Mouse (Mus musculus) limb, embryonic 10.5 days (tissue): ENCODE results near the gene Brix1. TPM values are rescaled to one million over a fixed set of nuclear protein-coding genes. Genes with fewer than 3 reads are reported as not detected.

ENCODE experiments used
- DNase-seq: peaks from one replicate; pipeline ENCODE4 v3.0.0-alpha.2; 2017; ENCODE audit warnings: low spot score
- H3K27ac ChIP-seq: fragments of 300-500 bp; sonication (generic); 2 replicates; pipeline ENCODE4 v1.5.1; 2016; ENCODE audit warnings: mild to moderate bottlenecking
- H3K27me3 ChIP-seq: fragments of 300-500 bp; sonication (generic); 2 replicates; pipeline ENCODE4 v1.6.1; 2016; ENCODE audit warnings: low read depth, mild to moderate bottlenecking; ENCODE audit not compliant: poor library complexity, severe bottlenecking
- H3K36me3 ChIP-seq: fragments of 300-500 bp; sonication (generic); 2 replicates; pipeline ENCODE4 v1.6.1; 2016; ENCODE audit warnings: mild to moderate bottlenecking, moderate library complexity
- H3K4me1 ChIP-seq: fragments of 300-500 bp; sonication (generic); 2 replicates; pipeline ENCODE4 v1.6.1; 2016
- H3K4me3 ChIP-seq: fragments of 300-500 bp; sonication (generic); 2 replicates; pipeline ENCODE4 v1.5.1; 2016; ENCODE audit warnings: mild to moderate bottlenecking, moderate library complexity
- H3K9me3 ChIP-seq: fragments of 300-500 bp; sonication (generic); replicated peaks from 2 replicates; pipeline ENCODE4 v1.6.1; 2016; ENCODE audit warnings: mild to moderate bottlenecking
- WGBS: fragments of 180-500 bp; shearing (Covaris S2); methylation state at CpG from one replicate; pipeline ENCODE4 v1.1.7; 2016; 5-methylcytosine and 5-hydroxymethylcytosine counted together
- polyA plus RNA-seq: library from polyadenylated mRNA; unstranded; fragments of >200 nt; fragmentation: Nextera tagmentation; extraction: Ambion mirVana; gene quantifications from 2 replicates; pipeline ENCODE4 v1.2.1, GENCODE M21; 2016

Gene Brix1
- polyA plus RNA-seq, 1 experiment from 2014 or later: 144 TPM

DNA sequence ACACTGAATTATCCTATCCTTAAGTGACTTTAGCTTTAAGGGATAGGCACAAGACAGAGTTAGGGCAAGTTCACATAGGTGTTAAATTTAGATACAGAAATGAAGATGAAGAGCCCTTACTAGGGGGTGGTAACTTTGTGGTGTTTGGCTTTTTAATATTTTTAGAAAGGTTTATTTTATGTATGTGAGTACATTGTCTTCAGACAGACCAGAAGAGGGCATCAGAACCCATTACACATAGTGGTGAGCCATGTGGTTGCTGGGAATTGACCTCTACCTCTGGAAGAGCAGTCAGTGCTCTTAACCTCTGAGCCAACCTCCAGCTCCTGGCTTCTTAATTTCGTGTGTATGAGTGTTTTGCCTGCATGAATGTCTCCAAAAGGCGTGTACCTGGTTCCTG, 1.5 kb upstream of the Brix1 start:
- DNase-seq: no peak
- Histone ChIP-seq H3K4me1 (peaks cover 17% of the 10 kb centered on the region), H3K27ac (no peak overlapping the region), H3K36me3 (peaks cover 50% of the 10 kb centered on the region), H3K9me3 (no peaks in the 10 kb centered on the region), H3K4me3 (peak overlapping the region; percentile 85), H3K27me3 (no peaks in the 10 kb centered on the region)
- 69% methylated on average over 2 of the region's 2 CpGs for WGBS

DNA sequence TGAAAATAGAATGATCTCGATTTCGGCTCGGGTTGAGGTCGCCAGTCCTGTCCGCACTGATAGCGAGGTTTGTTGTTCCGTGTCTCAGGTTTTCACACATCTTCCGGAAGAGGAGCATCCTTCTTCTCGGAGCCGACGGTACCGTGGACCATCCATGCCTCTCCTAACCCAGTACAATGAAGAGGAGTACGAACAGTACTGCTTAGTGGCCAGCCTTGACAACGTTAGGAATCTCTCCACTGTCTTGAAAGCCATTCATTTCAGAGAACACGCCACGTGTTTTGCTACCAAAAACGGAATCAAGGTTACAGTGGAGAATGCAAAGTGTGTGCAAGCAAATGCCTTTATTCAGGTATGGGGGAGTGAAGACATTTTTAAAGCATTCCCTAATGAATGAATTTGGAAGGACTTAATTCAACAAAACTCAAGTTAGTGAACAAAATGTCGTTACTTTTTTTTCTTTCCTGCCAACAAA, 655 bp upstream of the Brix1 start:
- H3K27me3 ChIP-seq: no peaks in the 10 kb centered on the region
- peak overlapping the region; percentile 95 for H3K27ac ChIP-seq
- H3K4me1 ChIP-seq: peaks cover 17% of the 10 kb centered on the region
- peaks cover 50% of the 10 kb centered on the region for H3K36me3 ChIP-seq
- no peaks in the 10 kb centered on the region for H3K9me3 ChIP-seq
- 1% methylated on average over 18 of the region's 18 CpGs for WGBS
- no peak for DNase-seq
- peak overlapping the region; percentile 85 for H3K4me3 ChIP-seq

DNA sequence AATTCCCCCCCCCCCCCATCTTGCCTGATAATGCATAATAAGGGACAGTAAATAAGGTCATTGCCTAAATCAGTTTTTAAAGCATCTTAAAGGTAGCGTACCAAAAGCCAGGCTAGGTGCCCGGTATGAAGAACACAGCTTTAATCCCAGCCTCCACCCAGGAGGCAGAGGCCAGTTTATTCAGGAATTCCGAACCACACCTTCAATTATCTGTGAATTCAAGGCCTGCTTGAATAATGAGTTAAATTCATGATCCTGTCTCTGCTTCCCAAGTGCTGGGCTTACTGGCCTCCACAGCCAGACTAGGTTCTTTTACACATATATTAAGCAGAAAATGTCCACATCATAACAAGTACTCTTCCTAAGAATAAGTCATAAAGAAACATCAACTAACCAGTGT, 14.8 kb downstream of the Brix1 start:
- 12% methylated on average over 3 of the region's 3 CpGs for WGBS

DNA sequence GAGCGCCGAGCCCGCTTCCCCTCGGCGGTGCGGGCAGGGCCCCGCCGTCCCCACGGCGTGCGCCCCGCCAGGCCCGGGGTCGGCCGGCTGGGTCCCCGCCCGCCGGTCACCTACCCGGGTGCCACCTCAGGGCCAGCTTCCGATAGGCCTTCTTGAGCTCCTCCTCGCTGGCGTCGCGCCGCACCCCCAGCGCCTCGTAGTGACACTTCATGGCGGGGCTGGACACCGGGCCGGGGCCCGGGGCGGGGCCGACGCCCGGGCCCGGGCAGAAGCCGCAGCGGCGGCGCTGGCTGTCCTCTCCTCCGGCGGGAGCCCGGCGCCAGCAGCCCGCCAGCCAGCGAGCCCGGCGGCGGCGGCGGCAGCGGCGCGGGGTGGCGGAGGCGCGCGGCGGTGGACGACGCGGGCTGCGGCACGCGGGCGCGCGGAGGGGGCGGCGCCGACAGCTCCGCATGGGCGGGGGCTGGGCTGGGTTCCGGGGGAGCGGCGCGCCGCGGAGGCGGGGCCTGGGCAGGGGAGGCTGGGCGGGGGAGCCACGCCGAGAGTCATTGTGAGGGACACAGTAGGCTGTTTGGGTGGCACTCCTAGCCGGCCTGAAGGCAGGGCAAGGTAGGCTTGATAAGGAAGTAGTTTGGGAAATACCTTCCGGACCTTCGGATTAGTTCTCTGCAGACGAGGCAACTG, 15.5 kb downstream of the Brix1 start, which contains the start of gene Dnajc21:
TSS of gene Dnajc21 (minus strand) at position 366 of the 681 bp plus-strand sequence.
- no peaks in the 10 kb centered on the region for H3K27me3 ChIP-seq
- H3K4me3 ChIP-seq: peak within 1 kb of the TSS; percentile 81
- peaks cover 4% of the 10 kb centered on the region; the same call in 1 of the 2 replicates for H3K4me1 ChIP-seq
- 3% methylated on average over 87 of the region's 87 CpGs for WGBS
- no peaks in the 10 kb centered on the region for H3K9me3 ChIP-seq
- H3K36me3 ChIP-seq: peaks cover 11% of the 10 kb centered on the region
- H3K27ac ChIP-seq: peak within 1 kb of the TSS; percentile 92
- DNase-seq: peak; percentile 89

More for the DNA sequence above, 14.8 kb downstream of the Brix1 start:
- no peak for DNase-seq
- peak overlapping the region; percentile 81 for H3K4me3 ChIP-seq
- no peaks in the 10 kb centered on the region for H3K9me3 ChIP-seq
- no peaks in the 10 kb centered on the region for H3K27me3 ChIP-seq
- H3K27ac ChIP-seq: peak overlapping the region; percentile 92
- H3K4me1 ChIP-seq: peaks cover 4% of the 10 kb centered on the region; the same call in 1 of the 2 replicates
- H3K36me3 ChIP-seq: peaks cover 17% of the 10 kb centered on the region

DNA sequence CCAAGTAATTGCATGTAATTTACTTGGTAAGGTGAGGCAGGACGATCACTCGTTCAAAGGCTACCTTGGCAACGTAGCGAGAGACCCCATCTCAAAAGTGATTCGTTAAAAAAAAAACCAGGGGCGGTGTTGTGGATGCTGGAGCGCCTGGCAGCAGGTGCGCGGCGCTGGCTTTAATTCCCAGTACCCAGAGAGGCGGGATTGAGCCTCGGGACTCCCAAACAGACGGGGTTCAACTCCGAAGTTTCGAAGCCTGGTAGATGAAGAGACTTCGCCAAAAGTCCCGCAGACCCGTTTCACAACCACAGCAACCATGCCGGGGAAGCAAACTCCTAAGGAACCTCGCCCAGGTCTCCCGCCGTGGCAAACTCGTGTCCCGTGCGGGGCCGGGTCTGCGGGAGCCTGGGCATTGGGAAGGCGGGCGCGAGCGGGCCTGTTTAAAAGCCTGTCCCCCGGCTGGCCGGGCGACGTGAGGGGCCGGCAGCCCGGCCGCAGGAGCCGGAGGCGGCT, 16.1 kb downstream of the Brix1 start:
- no peaks in the 10 kb centered on the region for H3K27me3 ChIP-seq
- H3K27ac ChIP-seq: peak overlapping the region; percentile 92
- peaks cover 4% of the 10 kb centered on the region; the same call in 1 of the 2 replicates for H3K4me1 ChIP-seq
- H3K9me3 ChIP-seq: no peaks in the 10 kb centered on the region
- DNase-seq: peak; percentile 70
- H3K4me3 ChIP-seq: peak overlapping the region; percentile 81
- H3K36me3 ChIP-seq: peaks cover 7% of the 10 kb centered on the region
- whole genome bisulfite sequencing: under 1% methylated on average over 40 of the region's 40 CpGs

DNA sequence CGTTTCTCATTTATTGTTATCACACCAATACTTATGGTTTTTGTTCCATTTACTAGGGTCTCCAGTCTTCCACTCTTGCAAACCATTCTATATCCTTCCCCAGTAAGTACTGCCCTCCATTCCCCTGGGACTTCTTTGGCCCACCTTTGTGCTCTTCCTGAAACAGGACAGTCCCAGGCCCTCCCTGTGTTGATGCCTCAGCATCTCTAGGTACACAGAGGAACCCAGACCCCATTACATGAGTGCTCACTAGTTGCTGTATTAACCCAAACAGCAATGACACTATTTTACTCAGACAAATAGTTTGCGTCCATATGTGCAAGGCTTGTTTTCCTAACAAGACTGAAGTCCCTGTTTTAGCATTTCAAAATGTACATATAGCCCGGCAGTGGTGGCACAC, 17.0 kb downstream of the Brix1 start:
- 93% methylated on average over 3 of the region's 3 CpGs for WGBS
- no peak overlapping the region for H3K4me3 ChIP-seq

DNA sequence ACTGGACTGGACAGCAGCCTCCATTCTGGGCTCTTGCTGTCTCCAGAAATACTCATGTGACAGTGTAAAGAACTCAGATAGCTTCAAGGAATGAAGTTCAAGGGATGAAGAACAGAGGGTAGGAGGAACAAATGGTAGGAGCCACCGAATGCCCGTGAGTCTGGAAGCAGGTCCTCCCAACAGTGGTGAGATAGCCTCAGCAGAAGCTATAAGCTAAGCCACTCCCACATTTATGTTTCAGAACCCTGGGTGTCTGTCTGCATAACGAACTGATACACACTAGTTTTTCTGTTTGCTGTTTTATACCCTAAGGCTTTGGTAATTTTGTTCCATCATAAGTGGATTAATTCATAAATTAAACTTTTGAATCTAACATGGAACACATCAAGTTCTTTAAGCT, 21.1 kb downstream of the Brix1 start:
- H3K4me3 ChIP-seq: no peak overlapping the region
- H3K4me1 ChIP-seq: peaks cover 3% of the 10 kb centered on the region; the same call in 1 of the 2 replicates
- H3K36me3 ChIP-seq: peaks cover 27% of the 10 kb centered on the region
- H3K9me3 ChIP-seq: no peaks in the 10 kb centered on the region
- no peak overlapping the region for H3K27ac ChIP-seq
- WGBS: 92% methylated on average over 3 of the region's 3 CpGs
- H3K27me3 ChIP-seq: no peaks in the 10 kb centered on the region
- no peak for DNase-seq

More for the DNA sequence above, 17.0 kb downstream of the Brix1 start:
- no peak overlapping the region for H3K27ac ChIP-seq
- DNase-seq: no peak
- H3K36me3 ChIP-seq: no peaks in the 10 kb centered on the region
- H3K27me3 ChIP-seq: no peaks in the 10 kb centered on the region
- no peaks in the 10 kb centered on the region for H3K9me3 ChIP-seq
- H3K4me1 ChIP-seq: peaks cover 4% of the 10 kb centered on the region; the same call in 1 of the 2 replicates

DNA sequence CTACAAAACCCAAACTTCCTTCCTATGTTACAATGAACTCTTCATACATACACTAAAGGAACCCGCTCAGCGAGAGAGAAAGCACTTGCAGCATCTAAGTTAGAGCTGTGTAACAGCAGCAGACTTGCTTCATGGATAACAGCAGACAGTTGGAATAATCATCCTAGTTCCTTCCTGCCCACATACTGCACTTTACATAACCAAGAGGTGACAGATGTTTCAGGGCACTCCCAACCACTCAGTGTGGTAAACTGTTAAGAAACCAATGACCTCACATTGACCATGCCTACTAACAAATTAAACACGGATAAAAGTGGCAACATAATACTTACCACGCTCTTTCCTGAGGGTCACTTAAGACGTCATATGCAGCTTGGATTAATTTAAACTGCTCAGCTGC, 22.2 kb downstream of the Brix1 start:
- Histone ChIP-seq H3K9me3 (no peaks in the 10 kb centered on the region), H3K36me3 (peaks cover 37% of the 10 kb centered on the region), H3K4me1 (no peaks in the 10 kb centered on the region), H3K4me3 (no peak overlapping the region), H3K27me3 (no peaks in the 10 kb centered on the region), H3K27ac (no peak overlapping the region)
- no peak for DNase-seq
- 88% methylated on average over 5 of the region's 5 CpGs for WGBS

DNA sequence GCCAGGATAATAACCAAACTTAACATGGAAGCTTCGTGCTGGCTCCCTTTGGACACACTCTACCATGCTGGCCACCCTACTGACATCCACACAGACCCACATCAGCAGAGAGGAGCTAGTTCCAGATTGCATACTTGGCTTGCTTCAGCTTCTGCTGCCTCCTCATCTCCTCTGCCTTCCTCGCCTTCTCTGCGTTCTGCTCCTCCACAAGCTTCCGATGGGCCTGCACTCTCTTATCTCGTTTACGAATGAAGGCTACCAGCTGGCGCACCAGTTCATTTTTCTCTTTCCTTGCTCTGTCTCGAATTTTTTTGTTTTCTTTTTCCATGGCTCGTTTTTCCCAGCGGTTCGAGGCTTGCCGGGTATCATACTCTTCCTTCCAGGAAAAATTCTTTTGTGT, 24.8 kb downstream of the Brix1 start:
- no peak for DNase-seq
- H3K9me3 ChIP-seq: no peaks in the 10 kb centered on the region
- WGBS: 94% methylated on average over 12 of the region's 12 CpGs
- H3K36me3 ChIP-seq: peaks cover 60% of the 10 kb centered on the region
- H3K4me3 ChIP-seq: no peak overlapping the region
- H3K4me1 ChIP-seq: no peaks in the 10 kb centered on the region
- H3K27ac ChIP-seq: no peak overlapping the region
- no peaks in the 10 kb centered on the region for H3K27me3 ChIP-seq

DNA sequence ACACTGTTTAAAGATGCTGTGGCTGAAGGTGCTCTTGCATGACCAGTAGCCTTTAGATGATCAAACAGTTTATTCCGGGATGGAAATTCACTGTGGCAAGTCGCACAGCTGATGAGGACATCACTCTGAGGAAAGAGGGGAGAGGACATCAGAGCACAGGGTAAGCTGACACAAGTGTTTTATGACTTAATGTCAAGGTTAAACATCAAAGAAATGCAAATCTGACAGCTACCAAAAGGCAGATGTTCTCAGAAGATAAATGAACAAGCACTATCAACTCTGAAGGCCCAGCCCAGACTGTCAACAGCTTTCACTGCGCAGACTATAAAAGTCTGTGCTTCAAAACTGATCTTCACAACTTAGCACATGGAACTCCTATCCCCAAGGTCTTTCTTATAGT, 38.6 kb downstream of the Brix1 start:
- H3K4me3 ChIP-seq: no peak overlapping the region
- no peaks in the 10 kb centered on the region for H3K27me3 ChIP-seq
- H3K36me3 ChIP-seq: peaks cover 65% of the 10 kb centered on the region
- H3K4me1 ChIP-seq: no peaks in the 10 kb centered on the region
- no peaks in the 10 kb centered on the region for H3K9me3 ChIP-seq
- no peak for DNase-seq
- 83% methylated on average over 3 of the region's 3 CpGs for WGBS
- no peak overlapping the region for H3K27ac ChIP-seq

DNA sequence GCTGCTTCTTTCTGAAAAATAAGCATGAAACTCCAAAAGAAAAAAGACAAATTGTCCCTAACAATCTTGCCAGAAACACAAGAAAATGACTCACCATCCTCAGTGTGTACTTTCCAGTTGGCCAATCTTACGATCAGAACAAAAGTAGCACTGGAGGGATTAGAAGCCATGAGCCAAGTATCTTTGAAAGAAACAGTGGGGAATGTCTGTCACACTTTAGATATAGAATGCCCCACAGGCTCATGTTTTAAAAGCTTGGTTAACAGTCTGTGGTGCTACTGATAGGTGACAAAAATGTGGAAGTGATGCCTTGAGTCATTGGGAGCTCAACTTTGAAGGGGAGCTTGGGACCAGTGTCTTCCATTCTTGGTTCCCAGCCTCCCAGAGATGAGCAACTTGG, 43.5 kb downstream of the Brix1 start:
- Histone ChIP-seq H3K4me3 (no peak overlapping the region), H3K36me3 (peaks cover 30% of the 10 kb centered on the region), H3K4me1 (no peaks in the 10 kb centered on the region), H3K27ac (no peak overlapping the region), H3K9me3 (no peaks in the 10 kb centered on the region), H3K27me3 (no peaks in the 10 kb centered on the region)
- 95% methylated on average over 1 of the region's 1 CpGs for WGBS
- DNase-seq: no peak

DNA sequence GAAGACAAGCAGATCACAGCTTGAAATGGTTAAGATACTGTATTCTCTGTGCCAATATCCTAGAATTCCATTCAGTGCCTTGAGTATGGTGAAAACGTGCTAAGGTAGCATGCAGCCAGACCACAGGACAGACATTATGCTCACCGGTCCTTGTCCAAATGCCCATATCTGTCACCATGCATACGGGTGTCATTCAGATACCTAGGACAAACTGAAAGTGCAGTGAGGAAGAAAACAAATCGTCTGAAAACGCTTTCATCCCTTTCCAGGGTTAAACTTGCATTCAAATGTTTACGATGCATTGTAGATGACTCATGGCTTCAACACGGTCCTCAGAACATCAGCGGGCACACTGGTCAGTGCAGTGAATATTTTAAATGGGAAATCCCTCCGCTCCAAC, 44.3 kb downstream of the Brix1 start:
- Histone ChIP-seq H3K4me1 (no peaks in the 10 kb centered on the region), H3K36me3 (peaks cover 22% of the 10 kb centered on the region)
- 92% methylated on average over 9 of the region's 9 CpGs for WGBS

DNA sequence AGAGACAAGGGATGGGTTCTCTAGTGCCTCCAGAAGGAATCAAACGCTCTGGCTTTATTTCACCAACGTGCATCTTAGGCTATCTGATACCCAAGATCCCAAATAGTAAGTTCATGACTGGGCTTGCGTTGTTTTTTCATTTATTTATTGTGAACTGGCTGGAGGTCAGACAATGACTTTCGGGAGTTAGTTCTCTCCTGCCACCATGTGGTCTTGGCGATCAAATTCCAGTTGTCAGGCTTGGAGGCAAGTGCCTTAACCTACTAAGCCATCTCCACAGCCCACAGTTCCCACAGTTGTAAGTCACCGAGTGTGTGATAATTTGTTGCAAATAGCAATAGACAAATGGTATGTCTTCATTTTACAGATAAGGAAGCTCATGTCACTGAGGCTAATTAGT, 45.8 kb downstream of the Brix1 start:
- H3K36me3 ChIP-seq: peaks cover 12% of the 10 kb centered on the region; the same call in 1 of the 2 replicates
- no peaks in the 10 kb centered on the region for H3K27me3 ChIP-seq
- DNase-seq: no peak
- no peaks in the 10 kb centered on the region for H3K4me1 ChIP-seq
- H3K27ac ChIP-seq: no peak overlapping the region
- 87% methylated on average over 6 of the region's 6 CpGs for WGBS
- H3K4me3 ChIP-seq: no peak overlapping the region
- no peaks in the 10 kb centered on the region for H3K9me3 ChIP-seq

More for the DNA sequence above, 44.3 kb downstream of the Brix1 start:
- H3K9me3 ChIP-seq: no peaks in the 10 kb centered on the region
- H3K27ac ChIP-seq: no peak overlapping the region
- no peak overlapping the region for H3K4me3 ChIP-seq
- no peaks in the 10 kb centered on the region for H3K27me3 ChIP-seq
- DNase-seq: no peak
